Comparison of ENCODE assay signal across 23 mouse cellular contexts in genomic region chr3:52859266-52859825, GRCm38 (mm10).
DNase-seq lines count a peak whose midpoint lies in the region; ATAC-seq lines count a peak whose summit lies in the region.
"Had no signal": no experiment of that assay in that cellular context is flagged by ENCODE, and none has a peak within 500 bp of the region (broad histone marks: within the 10 kb centered on the region; RNA-seq: fewer than 3 reads in every experiment).

No protein-coding gene starts in this region.

- no peak for ATAC-seq in midbrain, embryonic 11.5 days (ENCODE audit: low FRiP score)
- ATAC-seq: activated CD4-positive, CD25-positive, alpha-beta regulatory T cell, adult 4 months; CD4-positive, CD25-positive, alpha-beta regulatory T cell, adult 4 months; forebrain, embryonic 13.5 days; forebrain, embryonic 15.5 days; forebrain, postnatal 0 days; Patski had no signal

- H3K9me3 ChIP-seq in midbrain, embryonic 11.5 days (ENCODE audit: control insufficient read depth, low read length), result no peaks in the 10 kb centered on the region
- no peaks in the 10 kb centered on the region for H3K9me3 ChIP-seq in midbrain, embryonic 10.5 days (replicated peaks)
- H3K9me3 ChIP-seq: embryonic facial prominence, embryonic 10.5 days; embryonic facial prominence, embryonic 12.5 days; forebrain, embryonic 13.5 days; forebrain, embryonic 15.5 days had no signal

- no peaks in the 10 kb centered on the region for H3K36me3 ChIP-seq in midbrain, embryonic 11.5 days (ENCODE audit: control insufficient read depth, insufficient read depth, low read length)
- H3K36me3 ChIP-seq in midbrain, embryonic 10.5 days, result no peaks in the 10 kb centered on the region
- H3K36me3 ChIP-seq: embryonic facial prominence, embryonic 10.5 days; embryonic facial prominence, embryonic 12.5 days; forebrain, embryonic 15.5 days; G1E had no signal

- peaks cover 3% of the 10 kb centered on the region; the same call in 1 of the 2 replicates for H3K4me1 ChIP-seq in midbrain, embryonic 11.5 days (ENCODE audit: control insufficient read depth, insufficient read depth, low read length)
- peaks cover 10% of the 10 kb centered on the region; the same call in 1 of the 2 replicates for H3K4me1 ChIP-seq in midbrain, embryonic 10.5 days
- H3K4me1 ChIP-seq: embryonic facial prominence, embryonic 12.5 days; forebrain, embryonic 13.5 days; forebrain, embryonic 15.5 days had no signal

- no peak overlapping the region for H3K27ac ChIP-seq in midbrain, embryonic 11.5 days (ENCODE audit: low read depth, low read length)
- H3K27ac ChIP-seq in midbrain, embryonic 10.5 days (replicated peaks), result no peak overlapping the region
- H3K27ac ChIP-seq: embryonic facial prominence, embryonic 10.5 days; embryonic facial prominence, embryonic 12.5 days; forebrain, embryonic 13.5 days; forebrain, embryonic 15.5 days had no signal

- H3K27me3 ChIP-seq in midbrain, embryonic 11.5 days (ENCODE audit: control insufficient read depth, insufficient read depth, low read length), result no peaks in the 10 kb centered on the region
- no peaks in the 10 kb centered on the region for H3K27me3 ChIP-seq in midbrain, embryonic 10.5 days (ENCODE audit: low read depth, poor library complexity, severe bottlenecking)
- H3K27me3 ChIP-seq: CH12.LX; embryonic facial prominence, embryonic 12.5 days; forebrain, embryonic 13.5 days; forebrain, embryonic 15.5 days had no signal

- no peak overlapping the region for H3K4me2 ChIP-seq in midbrain, embryonic 11.5 days
- H3K4me2 ChIP-seq: embryonic facial prominence, embryonic 12.5 days; forebrain, embryonic 13.5 days; forebrain, embryonic 15.5 days had no signal

- no peak overlapping the region for H3K9ac ChIP-seq in midbrain, embryonic 11.5 days (ENCODE audit: low read length)
- H3K9ac ChIP-seq: embryonic facial prominence, embryonic 12.5 days; forebrain, embryonic 13.5 days; forebrain, embryonic 15.5 days; forebrain, postnatal 0 days had no signal

- peak; percentile 34 for DNase-seq in adrenal gland, adult 8-10 months
- DNase-seq in adrenal gland, postnatal 4 days (ENCODE audit: low spot score in 2 of 2), result no peak
- peak; percentile 18 to 44 for DNase-seq in adrenal gland, postnatal 36 days
- no peak for DNase-seq in adrenal gland, postnatal 25 days
- DNase-seq in midbrain, embryonic 11.5 days (ENCODE audit: low spot score, missing footprints), result peak; percentile 57
- no peak for DNase-seq in midbrain, embryonic 10.5 days (ENCODE audit: low spot score)
- DNase-seq in thymus, postnatal 10 days (ENCODE audit: low spot score in 2 of 2), result no peak
- DNase-seq: B cell, adult 2 months; cerebellum, adult 11-12 months; cerebellum, adult 2 months; cerebellum, adult 9-10 months; cerebellum, postnatal 10 days; cerebellum, postnatal 25 days; forebrain, postnatal 0 days had no signal

- H3K4me3 ChIP-seq in midbrain, embryonic 11.5 days (ENCODE audit: low read depth, low read length), result no peak overlapping the region
- no peak overlapping the region for H3K4me3 ChIP-seq in midbrain, embryonic 10.5 days
- H3K4me3 ChIP-seq: embryonic facial prominence, embryonic 10.5 days; embryonic facial prominence, embryonic 12.5 days; forebrain, embryonic 13.5 days; forebrain, embryonic 15.5 days had no signal

- 92% methylated on average over 8 of the region's 8 CpGs for WGBS in midbrain, embryonic 11.5 days
- 94% methylated on average over 8 of the region's 8 CpGs for WGBS in midbrain, embryonic 10.5 days

Comparison
In these comparisons a context has a peak if more than half of its experiments do, and no peak if none do; other contexts are left out.
1. DNase-seq: peak in adrenal gland, adult 8-10 months (single experiment), adrenal gland, postnatal 36 days (2 of 2) and midbrain, embryonic 11.5 days (single experiment); none in adrenal gland, postnatal 4 days (0 of 2), adrenal gland, postnatal 25 days (single experiment), midbrain, embryonic 10.5 days (single experiment) and thymus, postnatal 10 days (0 of 2).